Mouse (Mus musculus) hindbrain, embryonic 11.5 days (tissue): ENCODE measurements around the gene Vmn1r192. TPM values are rescaled to one million over a fixed set of nuclear protein-coding genes. Genes with fewer than 3 reads are reported as not detected.

Source experiments
- polyA plus RNA-seq: library from polyadenylated mRNA; unstranded; fragments of >200 nt; fragmentation: Nextera tagmentation; extraction: Ambion mirVana; gene quantifications from 2 replicates; pipeline ENCODE4 v1.2.1, GENCODE M21; 2014

Gene Vmn1r192
- polyA plus RNA-seq, 1 experiment from 2014 or later: not detected

Other genes starting within 250 kb of the Vmn1r192 start
- 25.7 and 27.8 TPM in 2 replicates for gene Zfp184, start 246.0 kb downstream of the Vmn1r192 start, polyA plus RNA-seq
- 0.11 TPM in 2 replicates for gene Pom121l2, start 209.9 kb downstream of the Vmn1r192 start, polyA plus RNA-seq
- gene Prss16, start 181.4 kb downstream of the Vmn1r192 start, polyA plus RNA-seq: 0.51 TPM in 1 of 2 replicates, not detected in the other
- gene Hist1h2ah, start 155.6 kb downstream of the Vmn1r192 start, polyA plus RNA-seq: 8.4 and 11.9 TPM in 2 replicates
- 7.2 and 10.2 TPM in 2 replicates for gene Hist1h2bk, start 155.3 kb downstream of the Vmn1r192 start, polyA plus RNA-seq
- 31.2 and 31.4 TPM in 2 replicates for gene Hist1h4i, start 149.8 kb downstream of the Vmn1r192 start, polyA plus RNA-seq
- gene Hist1h2ag, start 148.2 kb downstream of the Vmn1r192 start, polyA plus RNA-seq: 58.7 and 60.3 TPM in 2 replicates
- gene Hist1h2bj, start 147.9 kb downstream of the Vmn1r192 start, polyA plus RNA-seq: 14.0 and 15.2 TPM in 2 replicates
- gene Vmn1r188, start 106.7 kb downstream of the Vmn1r192 start, polyA plus RNA-seq: not detected in 2 replicates
- gene Vmn1r189, start 85.3 kb downstream of the Vmn1r192 start, polyA plus RNA-seq: not detected in 2 replicates
- gene Vmn1r191, start 7.2 kb downstream of the Vmn1r192 start, polyA plus RNA-seq: not detected in 2 replicates
- gene Vmn1r193, start 32.0 kb upstream of the Vmn1r192 start, polyA plus RNA-seq: not detected in 2 replicates
- gene Vmn1r194, start 53.1 kb upstream of the Vmn1r192 start, polyA plus RNA-seq: not detected in 2 replicates
- gene Vmn1r195, start 79.4 kb upstream of the Vmn1r192 start, polyA plus RNA-seq: not detected in 2 replicates
- not detected in 2 replicates for gene Vmn1r196, start 98.8 kb upstream of the Vmn1r192 start, polyA plus RNA-seq
- gene Vmn1r197, start 133.4 kb upstream of the Vmn1r192 start, polyA plus RNA-seq: not detected in 2 replicates
- not detected in 2 replicates for gene Vmn1r198, start 159.2 kb upstream of the Vmn1r192 start, polyA plus RNA-seq
- not detected in 2 replicates for gene Vmn1r199, start 188.7 kb upstream of the Vmn1r192 start, polyA plus RNA-seq
- not detected in 2 replicates for gene Vmn1r200, start 199.2 kb upstream of the Vmn1r192 start, polyA plus RNA-seq